Mouse (Mus musculus) olfactory bulb, adult 2 months (tissue): ENCODE measurements around the gene Apaf1.

Source experiments
- CTCF ChIP-seq: fragments of 200-500 bp; IDR thresholded peaks from 2 replicates; pipeline ENCODE4 v1.5.1; 2012; ENCODE audit warnings: low read depth, mild to moderate bottlenecking, low read length, moderate library complexity; ENCODE audit not compliant: insufficient read depth
- POLR2A ChIP-seq: fragments of 200-500 bp; IDR thresholded peaks from 2 replicates; pipeline ENCODE4 v1.6.1; 2012; ENCODE audit warnings: mild to moderate bottlenecking, low read depth, low read length, moderate library complexity; ENCODE audit not compliant: insufficient read depth

DNA sequence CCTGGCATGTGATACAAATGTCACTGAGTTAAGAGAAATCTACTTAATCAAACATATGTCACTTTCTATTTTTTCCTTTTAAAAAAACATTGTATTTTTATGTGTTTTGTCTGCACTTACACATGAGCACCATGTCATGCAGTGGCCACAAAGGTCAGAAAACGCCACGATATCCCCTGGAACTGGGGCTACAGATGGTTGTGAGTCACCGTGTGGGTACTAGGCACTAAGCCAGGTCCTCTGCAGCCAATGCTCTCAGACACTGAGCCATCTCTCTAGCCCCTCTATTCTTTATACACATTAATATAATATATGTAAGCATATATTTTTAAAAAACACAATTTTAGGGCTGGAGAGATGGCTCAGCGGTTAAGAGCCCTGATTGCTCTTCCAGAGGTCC is 32.9 kb downstream of the Apaf1 start:
- TF ChIP-seq CTCF: no peak
- no peak for TF ChIP-seq POLR2A
